In the genomic region with DNA sequence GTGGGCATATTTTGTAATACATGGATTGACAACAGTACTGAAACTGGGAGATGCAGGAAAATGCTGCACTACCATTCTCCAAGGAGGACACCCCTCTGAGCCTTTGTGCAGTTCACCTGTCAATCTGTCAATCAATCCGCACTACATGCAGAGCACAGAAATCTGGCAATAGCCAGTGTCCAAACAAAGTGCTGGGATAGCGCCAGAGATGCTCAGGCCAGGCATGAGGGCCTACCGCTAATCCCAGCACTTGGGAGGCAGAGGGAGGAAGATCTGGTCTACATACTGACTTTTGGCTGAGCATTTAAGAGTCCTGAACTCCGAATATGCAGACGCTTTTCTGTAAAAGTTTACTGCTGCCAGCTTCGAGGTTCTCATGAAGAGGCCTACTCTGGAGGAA, we compare ENCODE assay signal across 22 mouse cellular contexts. TPM values are rescaled to one million over a fixed set of nuclear protein-coding genes. Genes with fewer than 3 reads are reported as not detected.
A peak's percentile ranks its signal among the peaks of the same experiment; 100 is the strongest.
DNase-seq lines count a peak whose midpoint lies in the region; ATAC-seq and TF ChIP-seq lines count a peak whose summit lies in the region.
"Had no signal": no experiment of that assay in that cellular context is flagged by ENCODE, and none has a peak within 500 bp of the region (broad histone marks: within the 10 kb centered on the region; RNA-seq: fewer than 3 reads in every experiment).

No protein-coding gene starts in this region.

- H3K27ac ChIP-seq in hindbrain, postnatal 0 days: peak overlapping the region; percentile 2; the same call in 1 of the 2 replicates
- no peak overlapping the region for H3K27ac ChIP-seq in hindbrain, embryonic 13.5 days
- H3K27ac ChIP-seq in midbrain, embryonic 12.5 days (replicated peaks): 0 out of 2 replicates have a peak overlapping the region, but pooled peaks have one; percentile 3
- no peak overlapping the region for H3K27ac ChIP-seq in midbrain, embryonic 13.5 days
- H3K27ac ChIP-seq in intestine, embryonic 16.5 days (ENCODE audit: low read length): no peak overlapping the region
- H3K27ac ChIP-seq: embryonic facial prominence, embryonic 10.5 days; forebrain, embryonic 15.5 days; heart, embryonic 15.5 days; hindbrain, embryonic 15.5 days; limb, embryonic 10.5 days; liver, embryonic 15.5 days; lung, embryonic 15.5 days; neural tube, embryonic 15.5 days; stomach, embryonic 15.5 days had no signal

- no peaks in the 10 kb centered on the region for H3K9me3 ChIP-seq in hindbrain, postnatal 0 days (ENCODE audit: low read length)
- H3K9me3 ChIP-seq in hindbrain, embryonic 13.5 days: no peaks in the 10 kb centered on the region
- H3K9me3 ChIP-seq in midbrain, embryonic 12.5 days: no peaks in the 10 kb centered on the region
- no peaks in the 10 kb centered on the region for H3K9me3 ChIP-seq in midbrain, embryonic 13.5 days
- H3K9me3 ChIP-seq in intestine, embryonic 16.5 days (ENCODE audit: control insufficient read depth, low read length): no peaks in the 10 kb centered on the region
- H3K9me3 ChIP-seq: embryonic facial prominence, embryonic 10.5 days; forebrain, embryonic 15.5 days; heart, embryonic 15.5 days; hindbrain, embryonic 15.5 days; limb, embryonic 10.5 days; liver, embryonic 15.5 days; lung, embryonic 15.5 days; neural tube, embryonic 15.5 days; stomach, embryonic 15.5 days had no signal

- peaks cover 4% of the 10 kb centered on the region; the same call in 1 of the 2 replicates for H3K4me1 ChIP-seq in hindbrain, postnatal 0 days (ENCODE audit: insufficient read depth, low read length)
- peaks cover 7% of the 10 kb centered on the region for H3K4me1 ChIP-seq in hindbrain, embryonic 13.5 days (replicated peaks)
- peaks cover 30% of the 10 kb centered on the region for H3K4me1 ChIP-seq in midbrain, embryonic 12.5 days
- H3K4me1 ChIP-seq in midbrain, embryonic 13.5 days (replicated peaks): peaks cover 44% of the 10 kb centered on the region
- H3K4me1 ChIP-seq in intestine, embryonic 16.5 days (ENCODE audit: control insufficient read depth, insufficient read depth, low read length): no peaks in the 10 kb centered on the region
- H3K4me1 ChIP-seq: embryonic facial prominence, embryonic 10.5 days; heart, embryonic 15.5 days; liver, embryonic 15.5 days; lung, embryonic 15.5 days; stomach, embryonic 15.5 days had no signal

- no peak for ATAC-seq in cerebellum, adult (ENCODE audit: insufficient number of reproducible peaks, low FRiP score, low TSS enrichment)
- ATAC-seq in hindbrain, postnatal 0 days: no peak
- no peak for ATAC-seq in hindbrain, embryonic 13.5 days (ENCODE audit: low FRiP score)
- ATAC-seq in midbrain, embryonic 12.5 days (ENCODE audit: low FRiP score, low read depth): no peak
- ATAC-seq in midbrain, embryonic 13.5 days: no peak
- no peak for ATAC-seq in intestine, embryonic 16.5 days
- ATAC-seq: forebrain, embryonic 15.5 days; intestine, postnatal 0 days had no signal

- no peak overlapping the region for H3K9ac ChIP-seq in hindbrain, postnatal 0 days (replicated peaks; ENCODE audit: low read length)
- no peak overlapping the region for H3K9ac ChIP-seq in hindbrain, embryonic 13.5 days
- H3K9ac ChIP-seq in midbrain, embryonic 12.5 days (replicated peaks): no peak overlapping the region
- H3K9ac ChIP-seq in midbrain, embryonic 13.5 days (replicated peaks): no peak overlapping the region
- no peak overlapping the region for H3K9ac ChIP-seq in intestine, embryonic 16.5 days (ENCODE audit: low read depth, low read length)
- H3K9ac ChIP-seq: forebrain, embryonic 15.5 days; heart, embryonic 15.5 days; hindbrain, embryonic 15.5 days; liver, embryonic 15.5 days; lung, embryonic 15.5 days; neural tube, embryonic 15.5 days; stomach, embryonic 15.5 days had no signal

- DNase-seq in cerebellum, adult 11-12 months: peak; percentile 47
- DNase-seq in hindbrain, postnatal 0 days (ENCODE audit: low spot score): no peak
- DNase-seq: adrenal gland, postnatal 10 days; heart, postnatal 36 days; kidney, postnatal 25 days; liver; thymus, postnatal 25 days had no signal

- no peaks in the 10 kb centered on the region for H3K36me3 ChIP-seq in hindbrain, postnatal 0 days (ENCODE audit: insufficient read depth, low read length)
- H3K36me3 ChIP-seq in hindbrain, embryonic 13.5 days: peaks cover 7% of the 10 kb centered on the region; the same call in 1 of the 2 replicates
- H3K36me3 ChIP-seq in midbrain, embryonic 12.5 days: peaks cover 2% of the 10 kb centered on the region; the same call in 1 of the 2 replicates
- H3K36me3 ChIP-seq in midbrain, embryonic 13.5 days: peaks cover 6% of the 10 kb centered on the region
- no peaks in the 10 kb centered on the region for H3K36me3 ChIP-seq in intestine, embryonic 16.5 days (ENCODE audit: control insufficient read depth, insufficient read depth, low read length)
- H3K36me3 ChIP-seq: forebrain, embryonic 15.5 days; heart, embryonic 15.5 days; limb, embryonic 10.5 days; liver, embryonic 15.5 days; lung, embryonic 15.5 days; neural tube, embryonic 15.5 days; stomach, embryonic 15.5 days had no signal

- H3K4me3 ChIP-seq in hindbrain, postnatal 0 days (ENCODE audit: low read length): no peak overlapping the region
- no peak overlapping the region for H3K4me3 ChIP-seq in hindbrain, embryonic 13.5 days
- H3K4me3 ChIP-seq in midbrain, embryonic 12.5 days: no peak overlapping the region
- H3K4me3 ChIP-seq in midbrain, embryonic 13.5 days (replicated peaks): no peak overlapping the region
- no peak overlapping the region for H3K4me3 ChIP-seq in intestine, embryonic 16.5 days (ENCODE audit: low read length)
- H3K4me3 ChIP-seq: embryonic facial prominence, embryonic 10.5 days; forebrain, embryonic 15.5 days; heart, embryonic 15.5 days; hindbrain, embryonic 15.5 days; limb, embryonic 10.5 days; liver, embryonic 15.5 days; lung, embryonic 15.5 days; neural tube, embryonic 15.5 days; stomach, embryonic 15.5 days had no signal

- H3K27me3 ChIP-seq in hindbrain, postnatal 0 days (ENCODE audit: insufficient read depth, low read length): no peaks in the 10 kb centered on the region
- H3K27me3 ChIP-seq in hindbrain, embryonic 13.5 days: no peaks in the 10 kb centered on the region
- H3K27me3 ChIP-seq in midbrain, embryonic 12.5 days: no peaks in the 10 kb centered on the region
- H3K27me3 ChIP-seq in midbrain, embryonic 13.5 days: no peaks in the 10 kb centered on the region
- no peaks in the 10 kb centered on the region for H3K27me3 ChIP-seq in intestine, embryonic 16.5 days (replicated peaks; ENCODE audit: control insufficient read depth, insufficient read depth, low read length)
- H3K27me3 ChIP-seq: forebrain, embryonic 15.5 days; heart, embryonic 15.5 days; hindbrain, embryonic 15.5 days; liver, embryonic 15.5 days; lung, embryonic 15.5 days; neural tube, embryonic 15.5 days; stomach, embryonic 15.5 days had no signal

- WGBS in hindbrain, postnatal 0 days: 51% methylated on average over 6 of the region's 6 CpGs
- 86% methylated on average over 6 of the region's 6 CpGs for WGBS in hindbrain, embryonic 13.5 days
- 66% methylated on average over 6 of the region's 6 CpGs for WGBS in midbrain, embryonic 12.5 days
- WGBS in midbrain, embryonic 13.5 days: 67% methylated on average over 6 of the region's 6 CpGs
- 85% methylated on average over 6 of the region's 6 CpGs for WGBS in intestine, embryonic 16.5 days

- no peak for TF ChIP-seq CTCF in hindbrain, postnatal 0 days (IDR thresholded peaks at IDR 0.05; ENCODE audit: low read depth)

- no peak overlapping the region for H3K4me2 ChIP-seq in hindbrain, postnatal 0 days (ENCODE audit: low read depth, low read length)
- H3K4me2 ChIP-seq in hindbrain, embryonic 13.5 days: no peak overlapping the region
- H3K4me2 ChIP-seq in midbrain, embryonic 12.5 days (replicated peaks): no peak overlapping the region
- no peak overlapping the region for H3K4me2 ChIP-seq in midbrain, embryonic 13.5 days (replicated peaks)
- no peak overlapping the region for H3K4me2 ChIP-seq in intestine, embryonic 16.5 days (ENCODE audit: low read depth, low read length)
- H3K4me2 ChIP-seq: forebrain, embryonic 15.5 days; heart, embryonic 15.5 days; hindbrain, embryonic 15.5 days; liver, embryonic 15.5 days; lung, embryonic 15.5 days; neural tube, embryonic 15.5 days; stomach, embryonic 15.5 days had no signal

RNA-seq across cellular contexts. Expression of a gene that starts 37.0 kb away (rescaled TPM):
- total RNA-seq in hindbrain, postnatal 0 days (2014; rRNA removed): 614 and 704 TPM in 2 replicates
- 1,088 and 1,129 TPM in 2 replicates for polyA plus RNA-seq in hindbrain, postnatal 0 days (2015; fragmentation: Nextera tagmentation; extraction: Ambion mirVana)
- polyA plus RNA-seq in hindbrain, embryonic 13.5 days (2015; fragmentation: Nextera tagmentation; extraction: Ambion mirVana): 601 and 621 TPM in 2 replicates
- 426 and 488 TPM in 2 replicates for polyA plus RNA-seq in midbrain, embryonic 12.5 days (2016; fragmentation: Nextera tagmentation; extraction: Ambion mirVana)
- 676 and 719 TPM in 2 replicates for polyA plus RNA-seq in midbrain, embryonic 13.5 days (2015; fragmentation: Nextera tagmentation; extraction: Ambion mirVana)
- 149 and 153 TPM in 2 replicates for polyA plus RNA-seq in intestine, embryonic 16.5 days (2015; fragmentation: Nextera tagmentation; extraction: Ambion mirVana)

Comparison
In these comparisons a context has a peak if more than half of its experiments do, and no peak if none do; other contexts are left out.
1. H3K27ac ChIP-seq: peak in hindbrain, postnatal 0 days (single experiment) and midbrain, embryonic 12.5 days (single experiment); none in hindbrain, embryonic 13.5 days (single experiment), midbrain, embryonic 13.5 days (single experiment) and intestine, embryonic 16.5 days (single experiment).